Mouse (Mus musculus) midbrain, embryonic 12.5 days (tissue): ENCODE measurements around the gene Selenoh. TPM values are rescaled to one million over a fixed set of nuclear protein-coding genes. Genes with fewer than 3 reads are reported as not detected.

Source experiments
- ATAC-seq: fragments of 200-750 bp; cut with Nextera tagmentation; 2 replicates; pipeline ENCODE4 v1.8.0; 2017; ENCODE audit warnings: low read depth, moderate TSS enrichment, moderate library complexity; ENCODE audit not compliant: low FRiP score
- H3K27ac ChIP-seq: fragments of 300-500 bp; sonication (generic); replicated peaks from 2 replicates; pipeline ENCODE4 v1.5.1; 2016; ENCODE audit warnings: mild to moderate bottlenecking
- H3K27me3 ChIP-seq: fragments of 300-500 bp; sonication (generic); 2 replicates; pipeline ENCODE4 v1.6.1; 2016; ENCODE audit warnings: mild to moderate bottlenecking
- H3K36me3 ChIP-seq: fragments of 300-500 bp; sonication (generic); 2 replicates; pipeline ENCODE4 v1.6.1; 2016
- H3K4me1 ChIP-seq: fragments of 300-500 bp; sonication (generic); 2 replicates; pipeline ENCODE4 v1.6.1; 2016
- H3K4me2 ChIP-seq: fragments of 300-500 bp; sonication (generic); replicated peaks from 2 replicates; pipeline ENCODE4 v1.6.1; 2016; ENCODE audit warnings: mild to moderate bottlenecking, moderate library complexity
- H3K4me3 ChIP-seq: fragments of 300-500 bp; sonication (generic); 2 replicates; pipeline ENCODE4 v1.5.1; 2016; ENCODE audit warnings: mild to moderate bottlenecking
- H3K9ac ChIP-seq: fragments of 300-500 bp; sonication (generic); replicated peaks from 2 replicates; pipeline ENCODE4 v1.6.1; 2016; ENCODE audit warnings: mild to moderate bottlenecking, moderate library complexity
- H3K9me3 ChIP-seq: fragments of 300-500 bp; sonication (generic); 2 replicates; pipeline ENCODE4 v1.6.1; 2016; ENCODE audit warnings: mild to moderate bottlenecking
- WGBS: fragments of 180-500 bp; shearing (Covaris S2); methylation state at CpG from one replicate; pipeline ENCODE4 v1.1.7; 2016; 5-methylcytosine and 5-hydroxymethylcytosine counted together
- polyA plus RNA-seq: library from polyadenylated mRNA; unstranded; fragments of >200 nt; fragmentation: Nextera tagmentation; extraction: Ambion mirVana; gene quantifications from 2 replicates; pipeline ENCODE4 v1.2.1, GENCODE M21; 2016

Selenoh gene
- polyA plus RNA-seq, 1 experiment from 2014 or later: 374 TPM

- no peaks in the 10 kb centered on the region for H3K9me3 ChIP-seq
- no peak overlapping the region for H3K27ac ChIP-seq
- ATAC-seq: no peak
- no peak overlapping the region for H3K4me3 ChIP-seq
- 97% methylated on average over 3 of the region's 3 CpGs for WGBS
- peaks cover 31% of the 10 kb centered on the region for H3K36me3 ChIP-seq
- no peak overlapping the region for H3K4me2 ChIP-seq
- no peaks in the 10 kb centered on the region for H3K4me1 ChIP-seq
- no peaks in the 10 kb centered on the region for H3K27me3 ChIP-seq
- H3K9ac ChIP-seq: no peak overlapping the region
Measured at GRCm38 (mm10) chr2:84623428-84624119, 47.0 kb downstream of the Selenoh start.

GRCm38 (mm10) chr2:84622668-84623067 is 47.9 kb downstream of the Selenoh start:
- no peak for ATAC-seq
- Histone ChIP-seq H3K4me3 (no peak overlapping the region), H3K27me3 (no peaks in the 10 kb centered on the region), H3K27ac (no peak overlapping the region), H3K36me3 (peaks cover 31% of the 10 kb centered on the region), H3K4me1 (no peaks in the 10 kb centered on the region), H3K4me2 (no peak overlapping the region), H3K9me3 (no peaks in the 10 kb centered on the region), H3K9ac (no peak overlapping the region)
- WGBS: 81% methylated on average over 2 of the region's 2 CpGs

GRCm38 (mm10) chr2:84619646-84620340 is 50.8 kb downstream of the Selenoh start:
- no peak overlapping the region for H3K4me3 ChIP-seq
- 96% methylated on average over 21 of the region's 21 CpGs for WGBS
- no peak for ATAC-seq
- H3K9me3 ChIP-seq: no peaks in the 10 kb centered on the region
- no peak overlapping the region for H3K4me2 ChIP-seq
- no peaks in the 10 kb centered on the region for H3K27me3 ChIP-seq
- H3K9ac ChIP-seq: no peak overlapping the region
- H3K4me1 ChIP-seq: no peaks in the 10 kb centered on the region
- peaks cover 54% of the 10 kb centered on the region for H3K36me3 ChIP-seq
- H3K27ac ChIP-seq: no peak overlapping the region

Other genes with a start within 250 kb of the Selenoh start
- 11.5 and 12.5 TPM in 2 replicates for gene Calcrl, start 245.4 kb downstream of the Selenoh start, polyA plus RNA-seq
- 15.2 and 21.4 TPM in 2 replicates for gene Tfpi, start 194.0 kb downstream of the Selenoh start, polyA plus RNA-seq
- gene Ctnnd1, start 20.0 kb downstream of the Selenoh start, polyA plus RNA-seq: 47.4 and 47.7 TPM in 2 replicates
- 0.26 and 0.31 TPM in 2 replicates for gene Btbd18, start 11.7 kb downstream of the Selenoh start, polyA plus RNA-seq
- not detected in 2 replicates for gene Gm28635, start 7.3 kb upstream of the Selenoh start, polyA plus RNA-seq
- gene Med19, start 7.6 kb upstream of the Selenoh start, polyA plus RNA-seq: 51.8 and 54.8 TPM in 2 replicates
- gene Tmx2, start 8.4 kb upstream of the Selenoh start, polyA plus RNA-seq: 169 and 183 TPM in 2 replicates
- gene Zdhhc5, start 44.4 kb upstream of the Selenoh start, polyA plus RNA-seq: 28.1 and 29.5 TPM in 2 replicates
- 42.5 and 45.9 TPM in 2 replicates for gene Clp1, start 56.6 kb upstream of the Selenoh start, polyA plus RNA-seq
- gene Ypel4, start 63.3 kb upstream of the Selenoh start, polyA plus RNA-seq: 22.5 and 26.3 TPM in 2 replicates
- 9.1 and 10.9 TPM in 2 replicates for gene Gm19426, start 72.9 kb upstream of the Selenoh start, polyA plus RNA-seq
- 38.8 and 46.2 TPM in 2 replicates for gene Serping1, start 104.7 kb upstream of the Selenoh start, polyA plus RNA-seq
- 26.6 and 31.2 TPM in 2 replicates for gene Ube2l6, start 128.1 kb upstream of the Selenoh start, polyA plus RNA-seq
- 0.13 TPM in 1 of 2 replicates, not detected in the other for gene Smtnl1, start 151.9 kb upstream of the Selenoh start, polyA plus RNA-seq
- gene Timm10, start 156.2 kb upstream of the Selenoh start, polyA plus RNA-seq: 32.7 and 35.8 TPM in 2 replicates
- gene Slc43a1, start 168.1 kb upstream of the Selenoh start, polyA plus RNA-seq: 9.5 and 10.2 TPM in 2 replicates
- 4.1 and 5.4 TPM in 2 replicates for gene Rtn4rl2, start 215.9 kb upstream of the Selenoh start, polyA plus RNA-seq